Mouse (Mus musculus) ES-E14 (cell line): Measurements from ENCODE around the gene Slc35b3.

Experiments used
- MAFK ChIP-seq: IDR thresholded peaks from 2 replicates; pipeline ENCODE4 v1.6.1; 2014; ENCODE audit warnings: mild to moderate bottlenecking, low read depth, low read length, inconsistent platforms; ENCODE audit not compliant: insufficient read depth
- ZC3H11A ChIP-seq: IDR thresholded peaks from 2 replicates; pipeline ENCODE4 v1.6.1; 2012; ENCODE audit warnings: low read depth, mild to moderate bottlenecking, inconsistent platforms, low read length, borderline replicate concordance

GRCm38 (mm10) chr13:39003101-39003762 lies 42.6 kb upstream of the Slc35b3 start:
- TF ChIP-seq ZC3H11A (no peak), MAFK (no peak)
